Mouse (Mus musculus): ENCODE measurements around the gene Dtd1. TPM values are rescaled to one million over a fixed set of nuclear protein-coding genes. Genes with fewer than 3 reads are reported as not detected.

Dtd1 gene
- polyA plus RNA-seq, 1 experiment = 44.7 TPM

- Histone ChIP-seq H3K9me3 (replicated peaks; ENCODE audit: control insufficient read depth, insufficient read depth, low read length, poor library complexity, severe bottlenecking) (peaks cover 12% of the 10 kb centered on the region), H3K4me1 (ENCODE audit: control insufficient read depth, insufficient read depth, low read length) (no peaks in the 10 kb centered on the region), H3K9ac (ENCODE audit: low read depth, poor library complexity, severe bottlenecking) (no peak overlapping the region), H3K4me3 (ENCODE audit: low read depth, low read length) (no peak overlapping the region), H3K36me3 (ENCODE audit: control insufficient read depth, insufficient read depth, low read length, poor library complexity, severe bottlenecking) (no peaks in the 10 kb centered on the region), H3K27me3 (ENCODE audit: control insufficient read depth, insufficient read depth, low read length, poor library complexity, severe bottlenecking) (no peaks in the 10 kb centered on the region), H3K27ac (ENCODE audit: insufficient read depth, low read length) (no peak overlapping the region)
- TF ChIP-seq CTCF (IDR thresholded peaks at IDR 0.05; ENCODE audit: low read depth, low read length) (no peak), EP300 (IDR thresholded peaks at IDR 0.05; ENCODE audit: insufficient read depth, low read depth, low read length) (no peak), POLR2A (IDR thresholded peaks at IDR 0.05; ENCODE audit: insufficient read depth, low read length) (no peak)
Measured at GRCm38 (mm10) chr2:144672397-144672796, 72.7 kb downstream of the Dtd1 start.

- no peak overlapping the region for H3K27ac ChIP-seq (ENCODE audit: insufficient read depth, low read length)
Measured at GRCm38 (mm10) chr2:144676546-144677228, 77.0 kb downstream of the Dtd1 start.

DNA sequence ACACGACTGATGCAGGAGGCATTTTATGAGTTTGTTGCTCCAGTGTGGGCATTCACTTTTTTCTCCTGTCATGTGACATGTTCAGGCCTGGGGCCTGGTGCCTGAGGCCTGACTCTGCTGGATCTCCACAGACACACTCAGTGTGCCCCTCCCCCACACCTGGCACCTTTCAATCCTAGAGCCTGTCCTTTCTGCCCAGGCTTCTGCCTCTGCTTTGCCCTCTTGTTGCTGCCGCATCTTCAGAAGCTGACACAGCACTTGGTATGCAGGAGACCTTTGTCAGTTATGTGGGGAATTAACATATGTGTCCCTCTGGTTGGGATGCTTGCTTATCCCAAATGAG, 77.5 kb downstream of the Dtd1 start:
- H3K4me1 ChIP-seq (ENCODE audit: control insufficient read depth, insufficient read depth, low read length) = no peaks in the 10 kb centered on the region
- H3K27ac ChIP-seq (ENCODE audit: insufficient read depth, low read length) = no peak overlapping the region
- no peaks in the 10 kb centered on the region for H3K27me3 ChIP-seq (ENCODE audit: control insufficient read depth, insufficient read depth, low read length, poor library complexity, severe bottlenecking)
- no peaks in the 10 kb centered on the region for H3K36me3 ChIP-seq (ENCODE audit: control insufficient read depth, insufficient read depth, low read length, poor library complexity, severe bottlenecking)
- no peak overlapping the region for H3K4me3 ChIP-seq (ENCODE audit: low read depth, low read length)
- no peaks in the 10 kb centered on the region for H3K9me3 ChIP-seq (replicated peaks; ENCODE audit: control insufficient read depth, insufficient read depth, low read length, poor library complexity, severe bottlenecking)
- no peak for TF ChIP-seq CTCF (IDR thresholded peaks at IDR 0.05; ENCODE audit: low read depth, low read length)
- TF ChIP-seq EP300 (IDR thresholded peaks at IDR 0.05; ENCODE audit: insufficient read depth, low read depth, low read length) = no peak
- no peak for TF ChIP-seq POLR2A (IDR thresholded peaks at IDR 0.05; ENCODE audit: insufficient read depth, low read length)
- H3K9ac ChIP-seq (ENCODE audit: low read depth, poor library complexity, severe bottlenecking) = no peak overlapping the region

More at GRCm38 (mm10) chr2:144676546-144677228, 77.0 kb downstream of the Dtd1 start:
- Histone ChIP-seq H3K27me3 (ENCODE audit: control insufficient read depth, insufficient read depth, low read length, poor library complexity, severe bottlenecking) (no peaks in the 10 kb centered on the region), H3K9ac (ENCODE audit: low read depth, poor library complexity, severe bottlenecking) (no peak overlapping the region), H3K9me3 (replicated peaks; ENCODE audit: control insufficient read depth, insufficient read depth, low read length, poor library complexity, severe bottlenecking) (no peaks in the 10 kb centered on the region), H3K4me3 (ENCODE audit: low read depth, low read length) (no peak overlapping the region), H3K4me1 (ENCODE audit: control insufficient read depth, insufficient read depth, low read length) (no peaks in the 10 kb centered on the region), H3K36me3 (ENCODE audit: control insufficient read depth, insufficient read depth, low read length, poor library complexity, severe bottlenecking) (no peaks in the 10 kb centered on the region)
- TF ChIP-seq POLR2A (IDR thresholded peaks at IDR 0.05; ENCODE audit: insufficient read depth, low read length) (no peak), CTCF (IDR thresholded peaks at IDR 0.05; ENCODE audit: low read depth, low read length) (no peak), EP300 (IDR thresholded peaks at IDR 0.05; ENCODE audit: insufficient read depth, low read depth, low read length) (no peak)

GRCm38 (mm10) chr2:144678779-144679178, 79.1 kb downstream of the Dtd1 start:
- no peaks in the 10 kb centered on the region for H3K9me3 ChIP-seq (replicated peaks; ENCODE audit: control insufficient read depth, insufficient read depth, low read length, poor library complexity, severe bottlenecking)
- TF ChIP-seq CTCF (IDR thresholded peaks at IDR 0.05; ENCODE audit: low read depth, low read length) = no peak
- TF ChIP-seq POLR2A (IDR thresholded peaks at IDR 0.05; ENCODE audit: insufficient read depth, low read length) = no peak
- TF ChIP-seq EP300 (IDR thresholded peaks at IDR 0.05; ENCODE audit: insufficient read depth, low read depth, low read length) = no peak
- no peaks in the 10 kb centered on the region for H3K4me1 ChIP-seq (ENCODE audit: control insufficient read depth, insufficient read depth, low read length)
- no peak overlapping the region for H3K9ac ChIP-seq (ENCODE audit: low read depth, poor library complexity, severe bottlenecking)
- no peak overlapping the region for H3K27ac ChIP-seq (ENCODE audit: insufficient read depth, low read length)
- no peaks in the 10 kb centered on the region for H3K36me3 ChIP-seq (ENCODE audit: control insufficient read depth, insufficient read depth, low read length, poor library complexity, severe bottlenecking)
- no peaks in the 10 kb centered on the region for H3K27me3 ChIP-seq (ENCODE audit: control insufficient read depth, insufficient read depth, low read length, poor library complexity, severe bottlenecking)
- H3K4me3 ChIP-seq (ENCODE audit: low read depth, low read length) = no peak overlapping the region

GRCm38 (mm10) chr2:144679394-144679793, 79.7 kb downstream of the Dtd1 start:
- Histone ChIP-seq H3K27ac (ENCODE audit: insufficient read depth, low read length) (no peak overlapping the region), H3K36me3 (ENCODE audit: control insufficient read depth, insufficient read depth, low read length, poor library complexity, severe bottlenecking) (no peaks in the 10 kb centered on the region), H3K4me1 (ENCODE audit: control insufficient read depth, insufficient read depth, low read length) (no peaks in the 10 kb centered on the region)

DNA sequence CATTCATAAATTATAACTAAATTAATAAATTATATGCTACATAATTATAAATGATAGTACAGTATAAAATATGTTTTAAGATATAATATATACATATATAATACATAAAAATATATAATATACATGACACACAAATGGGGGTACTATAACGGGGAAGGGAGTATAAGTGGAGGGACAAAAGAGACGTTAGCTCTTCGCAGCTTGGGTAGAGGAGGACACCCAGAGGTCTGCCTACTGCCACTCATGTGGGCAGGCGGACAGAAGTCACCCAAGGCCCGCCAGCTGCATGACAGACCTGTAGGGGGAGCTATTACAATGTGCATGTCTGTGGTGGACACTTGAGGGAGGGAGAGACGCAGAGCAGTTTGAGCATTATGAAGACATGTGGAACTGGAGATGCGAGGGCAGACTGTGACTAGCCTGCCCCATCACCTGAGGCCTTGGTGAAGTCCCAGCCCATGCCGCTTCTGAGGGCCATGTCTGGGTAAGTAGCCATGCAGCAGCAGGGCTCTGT, 92.6 kb downstream of the Dtd1 start:
- Histone ChIP-seq H3K27me3 (ENCODE audit: control insufficient read depth, insufficient read depth, low read length, poor library complexity, severe bottlenecking) (no peaks in the 10 kb centered on the region), H3K36me3 (ENCODE audit: control insufficient read depth, insufficient read depth, low read length, poor library complexity, severe bottlenecking) (no peaks in the 10 kb centered on the region), H3K4me3 (ENCODE audit: low read depth, low read length) (no peak overlapping the region), H3K9me3 (replicated peaks; ENCODE audit: control insufficient read depth, insufficient read depth, low read length, poor library complexity, severe bottlenecking) (no peaks in the 10 kb centered on the region), H3K27ac (ENCODE audit: insufficient read depth, low read length) (no peak overlapping the region), H3K9ac (ENCODE audit: low read depth, poor library complexity, severe bottlenecking) (no peak overlapping the region), H3K4me1 (ENCODE audit: control insufficient read depth, insufficient read depth, low read length) (no peaks in the 10 kb centered on the region)
- TF ChIP-seq EP300 (IDR thresholded peaks at IDR 0.05; ENCODE audit: insufficient read depth, low read depth, low read length) (no peak), CTCF (IDR thresholded peaks at IDR 0.05; ENCODE audit: low read depth, low read length) (peak; percentile 75)

More at GRCm38 (mm10) chr2:144679394-144679793, 79.7 kb downstream of the Dtd1 start:
- TF ChIP-seq CTCF (IDR thresholded peaks at IDR 0.05; ENCODE audit: low read depth, low read length) (no peak), POLR2A (IDR thresholded peaks at IDR 0.05; ENCODE audit: insufficient read depth, low read length) (no peak), EP300 (IDR thresholded peaks at IDR 0.05; ENCODE audit: insufficient read depth, low read depth, low read length) (no peak)
- H3K4me3 ChIP-seq (ENCODE audit: low read depth, low read length) = no peak overlapping the region
- H3K27me3 ChIP-seq (ENCODE audit: control insufficient read depth, insufficient read depth, low read length, poor library complexity, severe bottlenecking) = no peaks in the 10 kb centered on the region
- H3K9me3 ChIP-seq (replicated peaks; ENCODE audit: control insufficient read depth, insufficient read depth, low read length, poor library complexity, severe bottlenecking) = no peaks in the 10 kb centered on the region
- no peak overlapping the region for H3K9ac ChIP-seq (ENCODE audit: low read depth, poor library complexity, severe bottlenecking)

All from ES-Bruce4 (cell line).